Mouse (Mus musculus) stomach, postnatal 0 days (tissue): ENCODE results near the gene Sec16a.

ENCODE experiments used
- CTCF ChIP-seq: IDR thresholded peaks from 2 replicates; pipeline ENCODE4 v1.5.1; 2016; ENCODE audit warnings: antibody characterized with exemption, low read depth, mild to moderate bottlenecking, moderate library complexity
- EP300 ChIP-seq: optimal IDR thresholded peaks from 2 replicates; pipeline ENCODE3; 2016; ENCODE audit warnings: antibody characterized with exemption

GRCm38 (mm10) chr2:26439671-26440070 is 5.3 kb downstream of the Sec16a start:
- TF ChIP-seq CTCF (no peak), EP300 (no peak)
